Mouse (Mus musculus): Measurements from ENCODE around the gene Nbas. TPM values are rescaled to one million over a fixed set of nuclear protein-coding genes. Genes with fewer than 3 reads are reported as not detected.

The Nbas gene
- polyA plus RNA-seq, 1 experiment from 2014 or later = 17.0 TPM

DNA sequence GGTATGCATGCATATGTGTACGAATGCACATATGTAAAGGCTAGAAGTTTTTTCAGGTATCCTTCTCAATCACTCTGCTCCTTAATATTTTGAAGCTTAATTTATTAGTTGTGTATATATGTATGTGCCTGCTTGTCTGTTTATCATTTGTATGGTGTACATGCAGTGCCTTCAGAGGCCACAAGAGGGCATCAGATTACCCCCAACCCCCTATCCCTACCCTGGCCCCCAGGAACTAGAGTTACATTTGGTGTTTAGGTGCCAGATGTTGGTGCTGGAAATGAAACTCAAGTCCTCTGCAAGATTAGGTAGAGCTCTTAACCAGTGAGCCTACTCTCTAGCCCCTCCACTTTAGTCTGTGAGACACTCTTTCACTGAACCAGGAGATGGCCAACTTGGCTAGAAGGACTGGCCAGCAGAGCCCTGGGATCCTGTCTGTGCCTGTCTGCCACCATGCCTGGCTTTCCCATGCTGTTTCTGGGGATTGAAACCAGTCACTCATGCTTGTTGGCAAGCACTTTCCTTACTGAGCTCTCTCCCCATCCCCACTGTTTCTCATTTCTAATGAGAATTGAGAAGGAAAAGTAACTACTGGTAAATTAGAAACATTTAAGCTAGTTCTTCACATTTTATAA is 263.9 kb downstream of the Nbas start:
- H3K4me2 ChIP-seq (ENCODE audit: low read length) = no peak overlapping the region
- 0 out of 2 replicates have a peak, but pooled peaks cover 2% of the 10 kb centered on the region for H3K36me3 ChIP-seq (ENCODE audit: control insufficient read depth, insufficient read depth, low read length)
- H3K27me3 ChIP-seq (ENCODE audit: control insufficient read depth, insufficient read depth, low read depth, low read length) = no peaks in the 10 kb centered on the region
- no peaks in the 10 kb centered on the region for H3K4me1 ChIP-seq (ENCODE audit: control insufficient read depth, insufficient read depth, low read length)
- H3K4me3 ChIP-seq (ENCODE audit: low read depth, low read length) = no peak overlapping the region
- H3K9me3 ChIP-seq (replicated peaks; ENCODE audit: control insufficient read depth, low read length, poor library complexity, severe bottlenecking) = no peaks in the 10 kb centered on the region
- no peak overlapping the region for H3K27ac ChIP-seq (ENCODE audit: low read length)
- 92% methylated on average over 1 of the region's 1 CpGs for WGBS
- ATAC-seq = no peak
- no peak overlapping the region for H3K9ac ChIP-seq (ENCODE audit: low read depth, low read length)

DNA sequence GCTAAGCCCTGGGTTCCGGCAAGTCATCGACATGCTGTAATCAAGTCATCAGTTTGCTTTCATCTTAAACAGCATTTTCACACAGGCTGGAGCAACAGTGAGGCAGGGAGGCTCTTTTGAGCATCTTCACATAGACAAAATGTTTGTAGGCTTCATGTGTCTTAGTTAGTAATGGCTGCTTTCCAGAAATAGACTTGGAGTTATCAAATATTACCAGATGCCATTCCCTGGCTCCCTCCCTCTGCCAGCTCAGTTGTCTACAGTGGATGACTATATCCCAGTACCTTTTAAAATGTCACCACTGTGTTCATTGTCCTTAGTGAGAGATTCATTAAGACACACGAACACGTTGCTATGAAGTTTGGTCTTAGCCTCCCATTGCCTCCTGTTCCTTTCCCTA is 270.2 kb downstream of the Nbas start:
- Histone ChIP-seq H3K36me3 (ENCODE audit: control insufficient read depth, insufficient read depth, low read length) (0 out of 2 replicates have a peak, but pooled peaks cover 2% of the 10 kb centered on the region), H3K4me3 (ENCODE audit: low read depth, low read length) (no peak overlapping the region), H3K4me1 (ENCODE audit: control insufficient read depth, insufficient read depth, low read length) (no peaks in the 10 kb centered on the region), H3K9me3 (replicated peaks; ENCODE audit: control insufficient read depth, low read length, poor library complexity, severe bottlenecking) (no peaks in the 10 kb centered on the region), H3K4me2 (ENCODE audit: low read length) (no peak overlapping the region), H3K9ac (ENCODE audit: low read depth, low read length) (no peak overlapping the region), H3K27me3 (ENCODE audit: control insufficient read depth, insufficient read depth, low read depth, low read length) (no peaks in the 10 kb centered on the region), H3K27ac (ENCODE audit: low read length) (no peak overlapping the region)
- WGBS = 91% methylated on average over 4 of the region's 4 CpGs
- ATAC-seq = no peak

DNA sequence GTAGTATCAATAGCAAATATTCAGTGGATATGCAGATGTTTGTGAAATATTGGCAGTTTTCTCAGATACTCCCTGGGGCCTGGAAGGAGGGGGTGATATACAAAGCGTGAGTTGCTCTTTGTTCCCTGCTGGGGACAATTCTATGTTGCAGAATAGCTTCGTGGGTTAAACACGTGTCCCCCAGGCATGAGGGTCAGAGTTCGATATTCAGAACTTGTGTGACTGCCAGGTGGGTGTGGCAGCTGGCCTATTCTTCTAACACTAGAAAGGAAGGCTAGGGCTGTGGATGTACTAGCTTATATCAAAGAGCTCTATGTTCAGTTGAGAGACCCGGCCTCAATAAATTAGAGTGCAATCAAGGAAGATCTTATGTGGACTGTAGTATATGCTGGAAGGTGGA is 274.9 kb downstream of the Nbas start:
- no peaks in the 10 kb centered on the region for H3K9me3 ChIP-seq (replicated peaks; ENCODE audit: control insufficient read depth, low read length, poor library complexity, severe bottlenecking)
- 52% methylated on average over 5 of the region's 5 CpGs for WGBS
- H3K36me3 ChIP-seq (ENCODE audit: control insufficient read depth, insufficient read depth, low read length) = no peaks in the 10 kb centered on the region
- no peak overlapping the region for H3K9ac ChIP-seq (ENCODE audit: low read depth, low read length)
- no peak overlapping the region for H3K4me3 ChIP-seq (ENCODE audit: low read depth, low read length)
- H3K4me2 ChIP-seq (ENCODE audit: low read length) = no peak overlapping the region
- H3K4me1 ChIP-seq (ENCODE audit: control insufficient read depth, insufficient read depth, low read length) = no peaks in the 10 kb centered on the region
- no peak for ATAC-seq
- no peaks in the 10 kb centered on the region for H3K27me3 ChIP-seq (ENCODE audit: control insufficient read depth, insufficient read depth, low read depth, low read length)
- H3K27ac ChIP-seq (ENCODE audit: low read length) = no peak overlapping the region

DNA sequence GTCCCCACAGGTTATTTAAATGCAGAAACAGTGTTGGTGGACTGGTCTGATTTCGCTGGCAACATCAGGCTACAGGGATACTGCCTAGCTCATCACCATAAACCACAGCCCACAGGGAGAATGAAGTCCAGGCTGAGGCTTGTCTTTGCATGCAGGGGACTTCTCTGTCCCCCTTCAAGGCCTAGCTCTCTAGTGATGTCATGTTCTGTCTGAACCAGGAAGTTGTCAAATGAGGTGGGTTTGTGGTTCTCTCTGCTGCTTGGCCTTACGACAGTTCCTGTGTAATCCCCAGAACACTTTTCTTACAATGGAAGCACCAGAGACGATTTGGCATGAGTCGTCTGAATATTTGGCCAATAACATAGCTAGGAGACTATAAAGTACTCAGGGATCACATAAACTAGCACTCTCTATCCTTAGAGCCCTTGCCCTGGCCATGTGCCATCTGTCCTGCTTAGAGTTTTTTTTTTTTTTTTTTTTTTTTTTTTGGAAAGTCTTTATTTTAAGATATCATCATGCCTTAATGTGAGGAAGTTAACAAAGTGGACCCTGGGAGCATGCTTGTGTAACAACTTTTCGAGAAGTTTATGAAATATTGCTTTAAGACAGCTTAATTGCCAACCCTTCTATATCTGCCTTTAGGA is 294.8 kb downstream of the Nbas start:
- no peak for ATAC-seq
- H3K4me2 ChIP-seq (ENCODE audit: low read length) = no peak overlapping the region
- 86% methylated on average over 5 of the region's 5 CpGs for WGBS
- H3K9ac ChIP-seq (ENCODE audit: low read depth, low read length) = no peak overlapping the region
- H3K36me3 ChIP-seq (ENCODE audit: control insufficient read depth, insufficient read depth, low read length) = peaks cover 2% of the 10 kb centered on the region; the same call in 1 of the 2 replicates
- no peaks in the 10 kb centered on the region for H3K4me1 ChIP-seq (ENCODE audit: control insufficient read depth, insufficient read depth, low read length)
- H3K27ac ChIP-seq (ENCODE audit: low read length) = no peak overlapping the region
- no peaks in the 10 kb centered on the region for H3K9me3 ChIP-seq (replicated peaks; ENCODE audit: control insufficient read depth, low read length, poor library complexity, severe bottlenecking)
- no peaks in the 10 kb centered on the region for H3K27me3 ChIP-seq (ENCODE audit: control insufficient read depth, insufficient read depth, low read depth, low read length)
- H3K4me3 ChIP-seq (ENCODE audit: low read depth, low read length) = no peak overlapping the region

DNA sequence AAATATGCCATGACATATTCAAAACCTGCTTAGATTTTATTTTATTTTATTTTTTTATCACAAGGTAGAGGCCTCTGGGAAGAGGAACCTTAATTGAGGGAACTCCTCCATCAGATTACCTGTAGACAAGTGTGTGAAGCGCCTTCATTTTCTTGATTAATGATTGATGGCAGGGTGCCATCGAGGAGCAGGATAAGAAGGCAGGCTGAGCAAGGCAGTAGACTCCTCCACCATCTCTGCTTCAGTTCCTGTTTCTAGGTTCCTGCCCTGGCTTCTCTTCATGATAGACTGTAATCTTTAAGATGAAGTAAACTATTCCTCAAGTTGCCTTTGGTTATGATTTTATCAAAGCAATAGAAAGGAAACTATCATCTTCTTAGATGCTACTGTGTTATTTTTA is 295.4 kb downstream of the Nbas start:
- no peaks in the 10 kb centered on the region for H3K4me1 ChIP-seq (ENCODE audit: control insufficient read depth, insufficient read depth, low read length)
- WGBS = 92% methylated on average over 2 of the region's 2 CpGs
- ATAC-seq = no peak

DNA sequence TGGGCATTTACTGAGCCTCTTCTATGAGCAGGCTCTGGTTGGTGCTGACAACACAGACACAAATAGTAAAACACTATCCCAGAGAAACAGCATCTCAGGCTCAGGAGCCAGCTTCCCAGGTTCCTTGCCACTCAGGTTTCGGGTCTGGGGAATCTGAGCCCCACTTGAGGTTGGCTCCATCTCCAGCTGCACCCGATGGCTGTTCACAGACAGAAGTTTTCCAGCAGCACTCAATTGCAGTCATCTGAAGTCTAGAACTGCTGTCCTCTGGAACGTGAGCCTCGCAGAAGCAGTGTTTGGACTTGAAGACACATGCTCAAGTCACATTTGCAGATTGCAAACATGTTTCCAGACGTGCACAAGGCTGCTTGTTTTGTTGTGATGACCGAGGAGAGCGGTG is 297.5 kb downstream of the Nbas start:
- Histone ChIP-seq H3K27ac (ENCODE audit: low read length) (no peak overlapping the region), H3K9ac (ENCODE audit: low read depth, low read length) (no peak overlapping the region), H3K4me3 (ENCODE audit: low read depth, low read length) (no peak overlapping the region), H3K36me3 (ENCODE audit: control insufficient read depth, insufficient read depth, low read length) (no peaks in the 10 kb centered on the region; the same call in 1 of the 2 replicates), H3K4me1 (ENCODE audit: control insufficient read depth, insufficient read depth, low read length) (no peaks in the 10 kb centered on the region), H3K27me3 (ENCODE audit: control insufficient read depth, insufficient read depth, low read depth, low read length) (no peaks in the 10 kb centered on the region), H3K4me2 (ENCODE audit: low read length) (no peak overlapping the region), H3K9me3 (replicated peaks; ENCODE audit: control insufficient read depth, low read length, poor library complexity, severe bottlenecking) (no peaks in the 10 kb centered on the region)
- ATAC-seq = no peak
- WGBS = 90% methylated on average over 7 of the region's 7 CpGs

More for the DNA sequence above, 295.4 kb downstream of the Nbas start:
- H3K27me3 ChIP-seq (ENCODE audit: control insufficient read depth, insufficient read depth, low read depth, low read length) = no peaks in the 10 kb centered on the region
- no peak overlapping the region for H3K4me2 ChIP-seq (ENCODE audit: low read length)
- no peak overlapping the region for H3K4me3 ChIP-seq (ENCODE audit: low read depth, low read length)
- H3K9me3 ChIP-seq (replicated peaks; ENCODE audit: control insufficient read depth, low read length, poor library complexity, severe bottlenecking) = no peaks in the 10 kb centered on the region
- peaks cover 2% of the 10 kb centered on the region; the same call in 1 of the 2 replicates for H3K36me3 ChIP-seq (ENCODE audit: control insufficient read depth, insufficient read depth, low read length)
- H3K27ac ChIP-seq (ENCODE audit: low read length) = no peak overlapping the region
- H3K9ac ChIP-seq (ENCODE audit: low read depth, low read length) = no peak overlapping the region

DNA sequence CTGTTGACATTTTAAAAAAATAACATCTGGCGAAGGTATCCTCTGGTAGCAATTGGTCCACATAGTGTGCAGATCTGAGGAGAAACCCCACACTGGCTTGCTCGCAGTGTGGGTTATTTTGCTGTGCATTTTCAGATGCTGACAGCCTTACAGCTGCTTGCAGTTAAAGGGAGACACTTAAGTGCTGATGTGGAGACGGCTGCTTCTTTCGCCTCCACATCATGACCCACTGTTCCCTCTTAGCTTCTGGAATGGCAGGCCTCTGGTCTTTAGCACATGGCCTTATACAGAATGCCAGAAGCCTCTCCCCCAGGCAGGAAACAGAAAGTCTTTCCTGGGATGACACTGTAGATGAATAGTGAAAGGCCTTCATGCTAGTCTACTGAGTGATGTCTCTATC is 306.2 kb downstream of the Nbas start:
- Histone ChIP-seq H3K9ac (ENCODE audit: low read depth, low read length) (no peak overlapping the region), H3K36me3 (ENCODE audit: control insufficient read depth, insufficient read depth, low read length) (no peaks in the 10 kb centered on the region)
- ATAC-seq = no peak

DNA sequence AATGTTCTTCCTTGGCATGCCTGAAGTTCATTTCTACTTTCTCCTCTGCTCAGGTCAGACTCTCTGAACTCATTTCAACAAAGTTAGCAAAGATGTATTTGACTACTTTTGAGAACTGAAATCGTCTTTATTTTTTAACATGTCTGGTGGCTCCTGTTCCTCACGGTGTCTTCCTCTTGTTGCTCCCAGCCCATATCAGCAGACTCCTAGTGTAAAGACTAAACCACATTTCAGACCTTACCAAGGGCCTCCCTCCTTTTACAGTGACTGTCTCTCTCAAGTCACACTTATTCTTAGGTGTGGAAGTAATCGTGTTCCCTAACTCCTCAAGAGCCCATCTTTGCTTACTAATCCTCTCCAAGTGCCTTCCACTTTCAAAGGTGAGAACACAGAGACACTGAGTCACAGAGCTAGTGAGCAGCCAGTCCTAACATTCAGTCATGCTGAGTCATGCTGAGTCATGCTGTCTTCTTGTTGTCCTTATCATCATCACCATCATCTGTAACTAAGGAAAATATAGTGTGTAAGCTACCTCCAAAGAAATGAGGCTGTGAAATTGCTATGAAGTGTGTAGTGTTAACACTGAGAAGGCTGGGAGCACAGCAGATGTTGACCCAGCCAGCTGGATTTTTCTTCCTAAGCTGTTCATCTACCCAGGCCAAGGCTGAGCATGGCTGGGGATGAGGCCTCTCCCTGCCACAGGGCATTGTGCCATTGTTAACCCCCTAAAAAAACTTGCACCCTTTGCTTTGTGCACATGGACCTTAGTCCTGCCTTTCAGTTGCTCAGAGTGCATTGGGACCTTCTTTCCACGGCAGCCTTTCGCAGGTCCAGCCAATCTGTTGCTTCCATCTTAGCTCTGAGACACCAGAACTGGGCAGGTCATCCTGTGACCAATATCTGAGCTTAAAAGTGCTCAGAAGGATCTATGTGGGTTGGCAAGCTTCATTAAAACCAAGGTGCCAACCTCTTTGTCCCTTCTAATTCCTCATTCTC is 307.0 kb downstream of the Nbas start:
- no peaks in the 10 kb centered on the region for H3K36me3 ChIP-seq (ENCODE audit: control insufficient read depth, insufficient read depth, low read length)
- H3K9ac ChIP-seq (ENCODE audit: low read depth, low read length) = no peak overlapping the region
- H3K4me2 ChIP-seq (ENCODE audit: low read length) = no peak overlapping the region
- ATAC-seq = no peak
- 0 out of 2 replicates have a peak, but pooled peaks cover 2% of the 10 kb centered on the region for H3K4me1 ChIP-seq (ENCODE audit: control insufficient read depth, insufficient read depth, low read length)
- WGBS = 93% methylated on average over 5 of the region's 5 CpGs
- no peak overlapping the region for H3K27ac ChIP-seq (ENCODE audit: low read length)
- H3K27me3 ChIP-seq (ENCODE audit: control insufficient read depth, insufficient read depth, low read depth, low read length) = no peaks in the 10 kb centered on the region
- H3K9me3 ChIP-seq (replicated peaks; ENCODE audit: control insufficient read depth, low read length, poor library complexity, severe bottlenecking) = no peaks in the 10 kb centered on the region
- H3K4me3 ChIP-seq (ENCODE audit: low read depth, low read length) = no peak overlapping the region

More for the DNA sequence above, 306.2 kb downstream of the Nbas start:
- H3K4me3 ChIP-seq (ENCODE audit: low read depth, low read length) = no peak overlapping the region
- 0 out of 2 replicates have a peak, but pooled peaks cover 2% of the 10 kb centered on the region for H3K4me1 ChIP-seq (ENCODE audit: control insufficient read depth, insufficient read depth, low read length)
- 90% methylated on average over 4 of the region's 4 CpGs for whole genome bisulfite sequencing
- no peak overlapping the region for H3K27ac ChIP-seq (ENCODE audit: low read length)
- no peaks in the 10 kb centered on the region for H3K9me3 ChIP-seq (replicated peaks; ENCODE audit: control insufficient read depth, low read length, poor library complexity, severe bottlenecking)
- H3K4me2 ChIP-seq (ENCODE audit: low read length) = no peak overlapping the region
- H3K27me3 ChIP-seq (ENCODE audit: control insufficient read depth, insufficient read depth, low read depth, low read length) = no peaks in the 10 kb centered on the region

Measured in midbrain, embryonic 16.5 days (tissue).